Mouse (Mus musculus) midbrain, embryonic 14.5 days (tissue): Measurements from ENCODE around the gene Axin1. TPM values are rescaled to one million over a fixed set of nuclear protein-coding genes. Genes with fewer than 3 reads are reported as not detected.
A peak's percentile ranks its signal among the peaks of the same experiment; 100 is the strongest.

Experiments
- ATAC-seq: fragments of 200-750 bp; cut with Nextera tagmentation; 2 replicates; pipeline ENCODE4 v1.8.0; 2017; ENCODE audit warnings: moderate number of reproducible peaks, moderate library complexity; ENCODE audit not compliant: low FRiP score, low TSS enrichment
- DNase-seq: peaks from one replicate; pipeline ENCODE4 v3.0.0-alpha.2; 2015
- H3K27ac ChIP-seq: fragments of 300-500 bp; sonication (generic); replicated peaks from 2 replicates; pipeline ENCODE4 v1.5.1; 2014; ENCODE audit warnings: mild to moderate bottlenecking, low read depth, low read length, moderate library complexity
- H3K27me3 ChIP-seq: fragments of 300-500 bp; sonication (generic); 2 replicates; pipeline ENCODE4 v1.6.1; 2014; ENCODE audit warnings: low read length, control low read depth, mixed read lengths; ENCODE audit not compliant: control insufficient read depth, insufficient read depth
- H3K36me3 ChIP-seq: fragments of 300-500 bp; sonication (generic); 2 replicates; pipeline ENCODE4 v1.6.1; 2014; ENCODE audit warnings: low read length, control low read depth; ENCODE audit not compliant: control insufficient read depth, insufficient read depth
- H3K4me1 ChIP-seq: fragments of 300-500 bp; sonication (generic); 2 replicates; pipeline ENCODE4 v1.6.1; 2014; ENCODE audit warnings: mild to moderate bottlenecking, antibody characterized with exemption, low read length, control low read depth; ENCODE audit not compliant: control insufficient read depth, insufficient read depth
- H3K4me2 ChIP-seq: fragments of 300-500 bp; sonication (generic); 2 replicates; pipeline ENCODE4 v1.6.1; 2014; ENCODE audit warnings: mild to moderate bottlenecking, low read length, moderate library complexity
- H3K4me3 ChIP-seq: fragments of 300-500 bp; sonication (generic); replicated peaks from 2 replicates; pipeline ENCODE4 v1.5.1; 2014; ENCODE audit warnings: low read depth, low read length
- H3K9ac ChIP-seq: fragments of 300-500 bp; sonication (generic); replicated peaks from 2 replicates; pipeline ENCODE4 v1.6.1; 2014; ENCODE audit warnings: mild to moderate bottlenecking, low read length, moderate library complexity
- H3K9me3 ChIP-seq: fragments of 300-500 bp; sonication (generic); 2 replicates; pipeline ENCODE4 v1.6.1; 2016; ENCODE audit warnings: low read length, control low read depth, mixed read lengths; ENCODE audit not compliant: control insufficient read depth
- WGBS: fragments of 180-500 bp; shearing (Covaris S2); extraction: QIAGEN DNeasy Blood & Tissue Kit; methylation state at CpG from one replicate; pipeline ENCODE4 v1.1.7; 2014; 5-methylcytosine and 5-hydroxymethylcytosine counted together
- polyA plus RNA-seq: library from polyadenylated mRNA; unstranded; fragments of >200 nt; fragmentation: Nextera tagmentation; extraction: Ambion mirVana; gene quantifications from 2 replicates; pipeline ENCODE4 v1.2.1, GENCODE M21; 2014

Axin1 gene
- polyA plus RNA-seq, 1 experiment from 2014 or later, result 16.9 TPM

- no peak for DNase-seq
- no peak overlapping the region for H3K27ac ChIP-seq
- H3K4me1 ChIP-seq, result no peaks in the 10 kb centered on the region
- no peak overlapping the region for H3K4me3 ChIP-seq
- WGBS, result 88% methylated on average over 8 of the region's 8 CpGs
- ATAC-seq, result no peak
- no peaks in the 10 kb centered on the region for H3K27me3 ChIP-seq
- H3K36me3 ChIP-seq, result no peaks in the 10 kb centered on the region
- H3K9ac ChIP-seq, result no peak overlapping the region
- H3K9me3 ChIP-seq, result no peaks in the 10 kb centered on the region
- no peak overlapping the region for H3K4me2 ChIP-seq
These were observed 95.9 kb downstream of the Axin1 start for GRCm38 (mm10) chr17:26234386-26234785.

- no peaks in the 10 kb centered on the region for H3K9me3 ChIP-seq
- no peak overlapping the region for H3K4me2 ChIP-seq
- no peaks in the 10 kb centered on the region for H3K36me3 ChIP-seq
- DNase-seq, result no peak
- H3K4me3 ChIP-seq, result no peak overlapping the region
- 0 out of 2 replicates have a peak overlapping the region, but pooled peaks have one; percentile 8 for H3K27ac ChIP-seq
- ATAC-seq, result no peak
- H3K27me3 ChIP-seq, result no peaks in the 10 kb centered on the region
- 67% methylated on average over 13 of the region's 13 CpGs for WGBS
- no peak overlapping the region; the same call in 1 of the 2 replicates for H3K9ac ChIP-seq
- no peaks in the 10 kb centered on the region for H3K4me1 ChIP-seq
These were observed 96.8 kb downstream of the Axin1 start for GRCm38 (mm10) chr17:26235077-26235815.

GRCm38 (mm10) chr17:26237667-26238066, 99.2 kb downstream of the Axin1 start:
- ATAC-seq (no peak), DNase-seq (no peak)
- Histone ChIP-seq H3K9me3 (no peaks in the 10 kb centered on the region), H3K4me1 (0 out of 2 replicates have a peak, but pooled peaks cover 2% of the 10 kb centered on the region), H3K27me3 (no peaks in the 10 kb centered on the region), H3K4me2 (no peak overlapping the region), H3K4me3 (no peak overlapping the region), H3K27ac (no peak overlapping the region), H3K36me3 (no peaks in the 10 kb centered on the region), H3K9ac (no peak overlapping the region)
- 87% methylated on average over 10 of the region's 10 CpGs for WGBS

- no peak for ATAC-seq
- no peak overlapping the region for H3K4me3 ChIP-seq
- 84% methylated on average over 2 of the region's 2 CpGs for WGBS
- no peak overlapping the region for H3K27ac ChIP-seq
- H3K4me2 ChIP-seq, result no peak overlapping the region
- no peak overlapping the region for H3K9ac ChIP-seq
- no peaks in the 10 kb centered on the region for H3K27me3 ChIP-seq
- H3K36me3 ChIP-seq, result no peaks in the 10 kb centered on the region
- no peak for DNase-seq
- H3K4me1 ChIP-seq, result peaks cover 11% of the 10 kb centered on the region; the same call in 1 of the 2 replicates
- H3K9me3 ChIP-seq, result no peaks in the 10 kb centered on the region
These were observed 101.1 kb downstream of the Axin1 start for GRCm38 (mm10) chr17:26239551-26239950.

GRCm38 (mm10) chr17:26240120-26240790, 101.8 kb downstream of the Axin1 start:
- H3K27ac ChIP-seq, result no peak overlapping the region
- H3K27me3 ChIP-seq, result no peaks in the 10 kb centered on the region
- WGBS, result 81% methylated on average over 6 of the region's 6 CpGs
- H3K36me3 ChIP-seq, result no peaks in the 10 kb centered on the region
- ATAC-seq, result no peak
- H3K4me1 ChIP-seq, result peaks cover 11% of the 10 kb centered on the region; the same call in 1 of the 2 replicates
- H3K4me2 ChIP-seq, result no peak overlapping the region
- H3K9me3 ChIP-seq, result no peaks in the 10 kb centered on the region
- H3K4me3 ChIP-seq, result no peak overlapping the region
- H3K9ac ChIP-seq, result no peak overlapping the region
- DNase-seq, result no peak

- Histone ChIP-seq H3K27me3 (no peaks in the 10 kb centered on the region), H3K4me3 (no peak overlapping the region), H3K36me3 (no peaks in the 10 kb centered on the region), H3K4me1 (peaks cover 11% of the 10 kb centered on the region; the same call in 1 of the 2 replicates), H3K4me2 (no peak overlapping the region), H3K9ac (no peak overlapping the region), H3K9me3 (no peaks in the 10 kb centered on the region), H3K27ac (no peak overlapping the region)
- ATAC-seq (no peak), DNase-seq (no peak)
- 82% methylated on average over 6 of the region's 6 CpGs for WGBS
These were observed 102.5 kb downstream of the Axin1 start for GRCm38 (mm10) chr17:26240990-26241389.

- ATAC-seq, result peak; percentile 81
- Histone ChIP-seq H3K9me3 (no peaks in the 10 kb centered on the region), H3K9ac (peak overlapping the region; percentile 74), H3K27ac (peak overlapping the region; percentile 68), H3K27me3 (no peaks in the 10 kb centered on the region), H3K4me3 (peak overlapping the region; percentile 74), H3K36me3 (no peaks in the 10 kb centered on the region), H3K4me1 (peaks cover 11% of the 10 kb centered on the region; the same call in 1 of the 2 replicates), H3K4me2 (peak overlapping the region; percentile 92)
- DNase-seq, result peak; percentile 64
- under 1% methylated on average over 32 of the region's 32 CpGs for WGBS
These were observed 105.1 kb downstream of the Axin1 start for GRCm38 (mm10) chr17:26243471-26244100.

GRCm38 (mm10) chr17:26244101-26244841, 105.8 kb downstream of the Axin1 start, which contains the start of gene Fam234a:
Gene Fam234a, minus strand, starts transcription at chr17:26244242.
- WGBS, result 6% methylated on average over 32 of the region's 33 CpGs
- Histone ChIP-seq H3K27me3 (no peaks in the 10 kb centered on the region), H3K9ac (peak within 1 kb of the TSS; percentile 74), H3K27ac (peak within 1 kb of the TSS; percentile 68), H3K4me2 (peak within 1 kb of the TSS; percentile 92), H3K4me1 (peaks cover 11% of the 10 kb centered on the region; the same call in 1 of the 2 replicates), H3K36me3 (no peaks in the 10 kb centered on the region), H3K4me3 (peak within 1 kb of the TSS; percentile 74), H3K9me3 (no peaks in the 10 kb centered on the region)
- ATAC-seq, result peak; percentile 97
- DNase-seq, result peak; percentile 98
